Mouse (Mus musculus) heart, embryonic 16.5 days (tissue): Measurements from ENCODE around the gene Pogz. TPM values are rescaled to one million over a fixed set of nuclear protein-coding genes. Genes with fewer than 3 reads are reported as not detected.
"Not testable (repeated sequence)": the region's sequence is repeated elsewhere in the genome, so short reads cannot be mapped to it uniquely, and the experiment has no call there.

Experiments used
- ATAC-seq: fragments of 200-750 bp; cut with Nextera tagmentation; replicated peaks from 2 replicates; pipeline ENCODE4 v1.8.0; 2017; ENCODE audit warnings: moderate number of reproducible peaks; ENCODE audit not compliant: insufficient read depth, low FRiP score; ENCODE audit errors: extremely low read depth
- H3K27ac ChIP-seq: fragments of 300-500 bp; sonication (generic); 2 replicates; pipeline ENCODE4 v1.5.1; 2014; ENCODE audit warnings: mild to moderate bottlenecking, low read length, control low read depth, moderate library complexity
- H3K27me3 ChIP-seq: fragments of 300-500 bp; sonication (generic); 2 replicates; pipeline ENCODE4 v1.6.1; 2014; ENCODE audit warnings: low read length, mixed read lengths; ENCODE audit not compliant: control insufficient read depth, insufficient read depth
- H3K36me3 ChIP-seq: fragments of 300-500 bp; sonication (generic); 2 replicates; pipeline ENCODE4 v1.6.1; 2014; ENCODE audit not compliant: control insufficient read depth, insufficient read depth
- H3K4me1 ChIP-seq: fragments of 300-500 bp; sonication (generic); 2 replicates; pipeline ENCODE4 v1.6.1; 2014; ENCODE audit warnings: low read length, mixed read lengths; ENCODE audit not compliant: control insufficient read depth, insufficient read depth
- H3K4me2 ChIP-seq: fragments of 300-500 bp; sonication (generic); 2 replicates; pipeline ENCODE4 v1.6.1; 2014; ENCODE audit warnings: low read depth, mild to moderate bottlenecking, control low read depth, low read length
- H3K4me3 ChIP-seq: fragments of 300-500 bp; sonication (generic); 2 replicates; pipeline ENCODE4 v1.5.1; 2014; ENCODE audit warnings: mild to moderate bottlenecking, control low read depth, low read length
- H3K9ac ChIP-seq: fragments of 300-500 bp; sonication (generic); 2 replicates; pipeline ENCODE4 v1.6.1; 2014; ENCODE audit warnings: low read length, control low read depth
- H3K9me3 ChIP-seq: fragments of 300-500 bp; sonication (generic); replicated peaks from 2 replicates; pipeline ENCODE4 v1.6.1; 2016; ENCODE audit warnings: low read length; ENCODE audit not compliant: control insufficient read depth
- WGBS: fragments of 180-500 bp; shearing (Covaris S2); extraction: QIAGEN DNeasy Blood & Tissue Kit; methylation state at CpG from one replicate; pipeline ENCODE4 v1.1.7; 2014; 5-methylcytosine and 5-hydroxymethylcytosine counted together
- polyA plus RNA-seq: library from polyadenylated mRNA; unstranded; fragments of >200 nt; fragmentation: Nextera tagmentation; extraction: Ambion mirVana; gene quantifications from 2 replicates; pipeline ENCODE4 v1.2.1, GENCODE M21; 2015

Pogz gene
- polyA plus RNA-seq, 1 experiment from 2014 or later: 8.9 TPM

- Histone ChIP-seq H3K4me1 (0 out of 2 replicates have a peak, but pooled peaks cover 5% of the 10 kb centered on the region), H3K27me3 (no peaks in the 10 kb centered on the region), H3K9ac (no peak overlapping the region), H3K4me2 (no peak overlapping the region), H3K36me3 (no peaks in the 10 kb centered on the region), H3K27ac (no peak overlapping the region), H3K4me3 (no peak overlapping the region), H3K9me3 (no peaks in the 10 kb centered on the region)
- ATAC-seq: no peak
- WGBS: 65% methylated on average over 7 of the region's 7 CpGs
Measured at GRCm38 (mm10) chr3:94915903-94916741, 78.8 kb downstream of the Pogz start.

DNA sequence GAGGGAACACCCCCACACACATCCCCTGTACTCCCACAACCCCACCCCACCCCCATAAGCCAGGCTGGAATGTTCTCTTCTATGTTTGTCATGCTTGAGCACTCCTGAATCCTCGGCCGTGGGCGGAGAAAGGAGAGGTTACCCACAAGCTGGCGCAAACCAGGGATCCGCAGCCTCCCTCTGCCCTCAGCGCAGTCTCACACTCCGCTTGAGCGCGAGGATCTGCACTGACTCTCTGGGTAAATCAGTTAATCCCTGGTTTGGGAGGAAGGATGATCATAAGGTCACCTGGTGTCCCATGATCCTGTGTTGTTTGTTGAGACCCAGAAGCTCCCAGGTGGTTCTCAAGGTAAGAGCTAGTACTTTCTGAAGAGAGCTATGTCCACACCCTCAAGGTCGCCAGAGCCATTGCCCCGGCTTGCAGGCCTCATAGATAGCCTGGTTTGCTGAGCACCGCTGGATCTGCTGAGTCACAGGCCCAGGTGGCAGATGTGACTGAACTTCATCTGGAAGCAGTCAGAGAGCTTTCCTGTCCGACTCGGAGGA is 80.5 kb downstream of the Pogz start:
- Histone ChIP-seq H3K36me3 (no peaks in the 10 kb centered on the region), H3K27me3 (no peaks in the 10 kb centered on the region), H3K4me3 (no peak overlapping the region), H3K27ac (no peak overlapping the region), H3K4me1 (0 out of 2 replicates have a peak, but pooled peaks cover 5% of the 10 kb centered on the region), H3K4me2 (no peak overlapping the region), H3K9ac (no peak overlapping the region), H3K9me3 (no peaks in the 10 kb centered on the region)
- 57% methylated on average over 14 of the region's 14 CpGs for WGBS
- no peak for ATAC-seq

DNA sequence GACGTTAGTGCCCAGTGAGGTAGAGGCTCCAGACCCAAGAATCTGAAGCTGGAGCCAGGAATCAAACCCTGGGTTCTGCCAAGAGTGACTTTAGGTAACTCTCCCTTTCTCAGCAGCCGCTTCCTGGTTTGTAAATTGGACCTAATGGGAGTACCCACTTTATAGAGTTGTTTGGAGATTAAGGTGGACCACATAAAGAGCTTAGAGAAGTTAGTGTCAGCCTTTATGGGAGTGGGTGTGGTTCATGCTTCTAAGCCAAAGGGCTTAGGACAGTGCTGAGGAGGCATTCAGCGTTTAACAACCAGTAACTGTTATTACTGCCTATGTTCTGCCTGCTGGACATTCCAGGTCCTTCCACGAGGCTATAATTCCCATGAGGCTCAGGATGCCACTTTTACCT is 81.5 kb downstream of the Pogz start:
- 0 out of 2 replicates have a peak, but pooled peaks cover 5% of the 10 kb centered on the region for H3K4me1 ChIP-seq
- no peak overlapping the region for H3K27ac ChIP-seq
- H3K9me3 ChIP-seq: no peaks in the 10 kb centered on the region
- no peak for ATAC-seq
- WGBS: 77% methylated on average over 4 of the region's 4 CpGs
- H3K4me2 ChIP-seq: no peak overlapping the region
- no peak overlapping the region for H3K4me3 ChIP-seq
- H3K27me3 ChIP-seq: no peaks in the 10 kb centered on the region
- H3K36me3 ChIP-seq: no peaks in the 10 kb centered on the region
- no peak overlapping the region for H3K9ac ChIP-seq

GRCm38 (mm10) chr3:94921104-94921503 is 83.7 kb downstream of the Pogz start:
- Histone ChIP-seq H3K4me3 (no peak overlapping the region), H3K9me3 (no peaks in the 10 kb centered on the region), H3K9ac (no peak overlapping the region), H3K4me1 (0 out of 2 replicates have a peak, but pooled peaks cover 5% of the 10 kb centered on the region), H3K36me3 (no peaks in the 10 kb centered on the region), H3K27me3 (no peaks in the 10 kb centered on the region), H3K27ac (no peak overlapping the region), H3K4me2 (no peak overlapping the region)
- 46% methylated on average over 3 of the region's 3 CpGs for WGBS
- ATAC-seq: no peak

DNA sequence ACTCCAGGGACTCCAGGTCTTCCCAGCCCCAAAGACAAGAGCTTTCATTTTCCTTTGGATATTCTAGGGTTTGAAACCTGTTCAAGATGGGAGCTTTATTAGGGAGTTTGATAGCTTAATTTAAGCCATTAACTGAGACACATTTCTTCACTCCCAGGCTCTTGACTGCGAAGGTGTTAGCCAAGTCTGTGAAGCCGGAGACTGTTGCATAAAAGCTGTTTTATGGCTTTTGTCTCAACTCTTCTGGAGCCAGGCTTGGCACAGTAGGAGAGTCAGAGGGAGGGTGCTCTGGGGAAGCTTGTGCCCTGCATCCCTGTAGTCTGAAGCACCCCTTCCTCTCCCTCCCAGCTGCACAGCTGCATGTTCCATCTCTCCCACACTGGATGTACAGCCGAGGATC is 85.0 kb downstream of the Pogz start:
- Histone ChIP-seq H3K4me3 (no peak overlapping the region), H3K27me3 (no peaks in the 10 kb centered on the region), H3K27ac (no peak overlapping the region), H3K4me1 (0 out of 2 replicates have a peak, but pooled peaks cover 5% of the 10 kb centered on the region), H3K9ac (no peak overlapping the region), H3K36me3 (no peaks in the 10 kb centered on the region), H3K9me3 (no peaks in the 10 kb centered on the region), H3K4me2 (no peak overlapping the region)
- no peak for ATAC-seq
- 57% methylated on average over 3 of the region's 3 CpGs for WGBS

DNA sequence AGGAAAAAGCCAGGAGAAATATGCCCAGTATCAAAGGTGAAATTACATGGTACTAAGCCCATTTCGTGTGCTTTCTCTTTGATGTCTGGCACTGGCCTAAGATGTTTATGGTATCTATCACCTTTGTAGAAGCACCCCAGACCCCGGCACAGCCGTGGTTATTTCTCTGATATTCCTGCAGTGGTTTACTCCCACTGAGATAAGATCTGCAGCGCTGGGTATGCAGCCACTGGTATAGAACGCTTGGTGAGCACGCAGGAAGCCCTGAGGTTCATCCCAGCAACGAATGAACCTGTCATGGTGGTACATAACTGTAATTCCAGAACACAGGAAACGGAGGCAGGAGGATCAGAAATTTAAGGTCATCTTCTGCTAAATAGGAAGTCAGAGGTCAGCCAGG is 87.3 kb downstream of the Pogz start:
- Histone ChIP-seq H3K9me3 (no peaks in the 10 kb centered on the region), H3K4me3 (no peak overlapping the region), H3K4me1 (no peaks in the 10 kb centered on the region), H3K36me3 (no peaks in the 10 kb centered on the region), H3K27ac (no peak overlapping the region), H3K4me2 (no peak overlapping the region), H3K9ac (no peak overlapping the region), H3K27me3 (no peaks in the 10 kb centered on the region)
- 51% methylated on average over 8 of the region's 8 CpGs for WGBS
- no peak for ATAC-seq

DNA sequence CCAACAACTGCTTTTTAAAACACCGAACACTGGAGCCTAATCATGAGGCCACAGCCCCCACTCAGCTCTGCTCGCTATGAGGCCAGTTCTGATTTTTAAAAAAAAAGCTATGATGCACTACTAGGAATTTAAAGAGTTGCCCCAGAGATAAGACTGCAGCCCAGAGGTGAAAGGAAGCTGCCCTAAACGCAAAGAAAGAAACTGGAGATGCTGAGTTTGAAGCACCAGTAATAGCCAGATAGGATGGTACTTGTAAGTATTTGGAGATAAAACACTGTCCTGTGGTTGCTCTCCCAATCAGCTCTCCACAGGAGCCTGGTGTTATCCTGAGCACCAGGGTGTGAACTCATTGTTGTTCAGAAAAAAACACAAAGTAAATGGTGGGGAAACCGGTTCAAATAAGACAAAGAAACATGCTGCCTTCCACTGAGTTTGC is 89.0 kb downstream of the Pogz start:
- ATAC-seq: not testable (repeated sequence)

DNA sequence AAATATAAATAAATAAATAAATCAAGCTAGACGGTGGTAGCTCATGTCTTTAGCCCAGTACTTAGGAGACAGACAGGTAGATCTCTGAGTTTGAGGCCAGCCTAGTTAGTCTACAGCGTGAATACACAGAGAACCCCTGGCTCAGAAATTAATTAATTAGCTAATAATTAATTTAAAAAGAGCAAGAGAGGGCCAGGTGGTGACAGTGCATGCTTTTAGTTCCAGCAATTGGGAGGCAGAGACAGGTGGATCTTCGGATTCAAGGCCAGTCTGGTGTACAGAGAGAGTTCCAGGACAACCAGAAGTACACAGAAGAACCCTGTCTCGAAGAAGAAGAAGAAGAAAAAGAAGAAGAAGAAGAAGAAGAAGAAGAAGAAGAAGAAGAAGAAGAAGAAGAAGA is 91.6 kb downstream of the Pogz start:
- not testable (repeated sequence) for ATAC-seq, H3K4me3 ChIP-seq, H3K27ac ChIP-seq, H3K4me1 ChIP-seq, H3K9me3 ChIP-seq, H3K9ac ChIP-seq, H3K36me3 ChIP-seq, H3K4me2 ChIP-seq, H3K27me3 ChIP-seq
- 91% methylated on average over 4 of the region's 4 CpGs for WGBS

More for the DNA sequence above, 89.0 kb downstream of the Pogz start:
- H3K27me3 ChIP-seq, H3K4me1 ChIP-seq, H3K27ac ChIP-seq, H3K9me3 ChIP-seq, H3K4me3 ChIP-seq, H3K36me3 ChIP-seq, H3K9ac ChIP-seq, H3K4me2 ChIP-seq: not testable (repeated sequence)
- 24% methylated on average over 4 of the region's 4 CpGs for WGBS
